Mouse (Mus musculus) thymus, postnatal 10 days (tissue): ENCODE measurements around the gene Rasd1.

Experiments
- DNase-seq, 2 experiments: peaks; one replicate each; pipeline ENCODE4 v3.0.0; 2021; ENCODE audit warnings: low spot score in 2 of 2

Rasd1 gene

GRCm38 (mm10) chr11:59964818-59965217 lies at the start of gene Rasd1:
Gene Rasd1 (minus strand): TSS chr11:59964944.
- DNase-seq: peak; percentile 29 to 48

DNA sequence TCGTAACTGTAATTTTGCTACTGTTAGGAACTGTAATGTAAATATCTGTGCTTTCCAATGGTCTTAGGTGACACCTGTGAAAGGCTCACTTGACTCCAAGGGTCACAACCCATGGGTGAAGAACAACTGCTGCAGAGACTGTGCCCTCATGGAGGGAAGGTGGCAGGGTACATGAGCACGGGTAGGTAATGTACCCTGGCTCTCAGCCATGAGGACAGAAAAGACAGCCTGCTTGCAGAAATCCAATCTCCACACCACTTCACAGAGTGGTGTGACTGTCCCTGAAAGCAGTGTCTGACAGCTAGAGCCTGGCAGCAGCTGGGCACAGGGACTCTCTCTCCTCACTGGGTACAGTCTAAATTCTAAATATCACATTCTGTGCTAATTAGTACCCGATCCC lies 46.8 kb upstream of the Rasd1 start:
- no peak for DNase-seq

DNA sequence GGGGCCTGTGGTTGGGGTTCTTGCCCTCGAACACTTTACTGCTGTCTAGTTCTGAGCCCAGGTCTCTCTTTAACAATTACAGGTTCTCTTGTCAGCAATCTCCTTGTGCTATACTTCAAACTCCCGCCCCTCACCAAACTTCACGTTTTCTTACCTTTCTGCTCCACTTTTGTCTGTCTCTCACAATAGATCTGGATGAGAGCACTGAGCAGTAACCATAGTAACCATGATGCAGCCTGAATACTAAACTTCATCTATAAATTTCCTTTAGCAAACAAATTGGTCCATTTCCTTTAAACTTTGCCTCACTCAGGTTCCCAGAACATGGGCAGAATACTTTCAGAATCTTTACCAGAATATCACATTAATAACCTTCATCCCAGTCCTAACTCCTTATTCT lies 44.7 kb upstream of the Rasd1 start:
- DNase-seq: no peak

GRCm38 (mm10) chr11:60005866-60006265 lies 41.1 kb upstream of the Rasd1 start:
- no peak for DNase-seq

- DNase-seq: no peak
Observed at GRCm38 (mm10) chr11:60004716-60005115, 40.0 kb upstream of the Rasd1 start.

GRCm38 (mm10) chr11:60003811-60004210 lies 39.1 kb upstream of the Rasd1 start:
- DNase-seq: no peak

- DNase-seq: no peak
Observed at GRCm38 (mm10) chr11:60001231-60001980, 36.7 kb upstream of the Rasd1 start.

DNA sequence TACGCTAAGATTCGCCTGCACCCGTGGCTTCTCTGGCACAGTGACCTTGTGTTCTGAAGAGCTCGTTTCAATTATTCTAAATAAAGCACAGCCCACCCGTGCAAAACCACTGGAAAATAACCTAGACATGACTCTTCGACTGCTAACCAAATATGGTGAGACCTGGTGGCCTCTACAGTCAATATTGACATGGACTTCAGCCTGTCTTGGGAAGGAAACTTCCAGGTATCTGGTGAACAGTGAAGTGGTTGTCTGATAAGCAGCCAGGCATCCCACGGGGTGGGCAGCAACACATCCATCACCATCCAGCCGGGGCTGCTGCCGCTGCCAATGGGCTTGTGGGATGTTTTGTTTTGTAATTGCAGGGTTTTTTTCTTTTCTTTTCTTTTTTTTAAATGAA lies 29.6 kb upstream of the Rasd1 start:
- no peak for DNase-seq

- no peak for DNase-seq
Observed at GRCm38 (mm10) chr11:59991365-59991764, 26.6 kb upstream of the Rasd1 start.

DNA sequence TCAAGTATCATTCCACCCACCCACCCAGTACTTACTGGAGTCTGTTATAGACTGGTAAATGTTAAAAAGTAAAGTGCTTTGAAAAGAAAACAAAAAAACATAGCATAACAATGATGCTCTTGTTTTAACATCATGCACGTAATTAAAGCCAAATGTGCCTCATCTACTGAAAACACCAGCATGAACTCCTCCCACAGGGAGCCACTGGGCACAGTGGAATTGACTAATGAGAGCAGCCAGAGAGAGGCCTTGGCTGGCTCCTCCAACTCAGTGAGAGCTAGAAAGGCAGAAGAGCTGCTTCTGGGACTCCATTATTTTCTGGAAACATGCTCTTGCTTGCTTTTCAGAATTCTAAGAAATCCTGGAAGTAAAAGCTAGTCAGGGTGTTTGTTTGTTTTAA lies 24.7 kb upstream of the Rasd1 start:
- DNase-seq: no peak

DNA sequence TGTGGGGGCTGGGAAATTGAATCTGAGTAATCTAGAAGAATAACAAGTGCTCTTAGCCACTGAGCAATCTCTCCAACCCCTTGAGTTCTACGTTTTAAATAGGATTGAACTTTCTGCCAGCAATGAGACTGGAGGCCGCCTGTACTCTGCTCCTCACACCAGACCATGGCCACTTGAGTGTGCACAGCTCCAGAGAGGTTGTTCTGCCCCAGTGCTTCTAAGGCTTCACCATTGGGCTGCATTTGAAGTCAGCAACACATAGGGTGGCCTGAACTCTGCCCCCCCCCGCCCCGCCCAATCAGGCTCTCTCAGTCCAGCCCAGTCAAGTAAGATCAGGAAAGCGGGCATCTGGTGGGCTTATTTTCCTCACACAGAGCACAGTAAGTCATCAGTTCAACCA lies 13.1 kb upstream of the Rasd1 start:
- no peak for DNase-seq

GRCm38 (mm10) chr11:59975241-59975640 lies 10.5 kb upstream of the Rasd1 start:
- DNase-seq: no peak

- DNase-seq: no peak
Observed at GRCm38 (mm10) chr11:59973389-59973788, 8.6 kb upstream of the Rasd1 start.

- no peak for DNase-seq
Observed at GRCm38 (mm10) chr11:59971691-59972090, 6.9 kb upstream of the Rasd1 start.

GRCm38 (mm10) chr11:59970780-59971179 lies 6.0 kb upstream of the Rasd1 start:
- no peak for DNase-seq

DNA sequence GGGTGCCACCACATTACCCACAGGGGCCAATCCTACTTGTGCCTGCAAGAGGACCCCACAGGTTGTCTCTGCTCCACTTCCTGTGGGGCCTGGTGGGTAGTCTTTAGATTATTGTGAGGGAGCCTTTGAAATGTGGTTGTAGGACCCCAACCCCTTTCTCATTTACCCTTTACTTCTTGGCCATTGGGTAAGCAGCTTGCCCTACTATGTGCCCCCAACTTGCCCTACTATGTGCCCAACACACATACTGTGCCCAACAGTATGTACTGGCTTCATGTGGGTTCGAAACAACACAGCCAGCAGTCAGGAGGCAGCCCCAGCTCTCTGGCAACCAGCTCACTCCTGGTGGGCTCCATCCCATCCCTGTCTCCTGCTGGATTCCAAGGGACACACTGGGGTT lies 3.0 kb upstream of the Rasd1 start:
- no peak for DNase-seq

DNA sequence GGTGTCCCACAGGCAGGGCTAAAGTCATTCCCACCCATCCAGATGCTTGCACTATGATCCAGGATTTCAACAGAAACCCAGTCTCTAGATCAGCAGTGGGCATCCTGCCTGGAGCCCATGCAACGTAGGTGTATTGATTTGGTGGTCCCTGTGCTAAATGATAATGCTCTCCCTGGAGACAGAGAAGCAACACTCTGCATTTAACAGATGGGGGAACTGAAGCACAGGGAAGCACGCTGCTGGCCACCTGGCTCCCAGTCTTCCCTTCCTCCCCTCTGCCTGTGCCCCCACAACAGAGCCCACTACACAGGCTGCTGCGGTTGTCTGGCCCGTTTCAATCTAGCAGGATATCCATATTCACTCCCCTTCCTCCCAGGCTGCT lies 1.3 kb upstream of the Rasd1 start:
- DNase-seq: no peak

DNA sequence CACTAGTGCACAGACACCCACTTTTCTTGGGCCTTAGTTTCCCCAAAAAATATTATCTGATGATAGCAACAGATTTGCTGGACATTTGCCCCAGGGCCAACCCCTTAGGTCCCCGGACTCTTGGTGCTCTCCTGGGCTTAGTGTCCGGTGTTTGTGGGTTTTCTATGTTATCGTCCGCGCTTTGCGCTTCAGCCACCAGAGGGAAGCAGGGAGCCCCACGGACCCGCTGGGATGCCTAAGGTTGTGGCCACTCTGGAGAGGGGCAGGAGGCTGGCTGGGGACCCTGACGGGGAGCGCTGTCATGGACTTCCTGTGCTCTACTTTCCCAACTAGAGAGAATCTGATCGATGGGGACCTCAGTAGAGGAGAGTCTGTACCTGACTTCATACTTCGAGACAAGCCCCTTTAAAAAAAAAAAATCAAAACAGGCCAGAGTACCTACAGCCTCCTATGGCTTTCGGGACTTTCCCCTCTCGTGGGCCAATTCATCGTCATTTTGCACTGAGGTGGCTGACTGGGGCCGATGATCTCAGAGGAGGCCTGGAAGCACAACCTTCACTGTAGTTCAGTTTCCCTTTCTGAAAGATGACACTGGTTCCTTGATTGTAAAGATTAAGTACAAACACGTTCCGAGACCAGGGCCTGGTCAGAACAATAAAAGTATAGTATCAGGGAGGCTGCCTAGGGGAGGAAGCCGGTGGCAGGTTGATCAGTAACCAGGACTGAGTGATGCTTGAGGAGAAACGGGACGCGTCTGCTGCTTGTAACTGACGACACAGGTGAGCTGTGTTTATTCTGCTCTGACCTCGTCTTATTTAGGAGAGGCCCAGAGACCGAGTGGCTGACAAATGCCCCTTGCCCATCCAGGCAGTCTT lies 720 bp upstream of the Rasd1 start:
- peak; percentile 33 to 61 for DNase-seq

GRCm38 (mm10) chr11:59964163-59964758 lies 483 bp downstream of the Rasd1 start:
- DNase-seq: no peak

DNA sequence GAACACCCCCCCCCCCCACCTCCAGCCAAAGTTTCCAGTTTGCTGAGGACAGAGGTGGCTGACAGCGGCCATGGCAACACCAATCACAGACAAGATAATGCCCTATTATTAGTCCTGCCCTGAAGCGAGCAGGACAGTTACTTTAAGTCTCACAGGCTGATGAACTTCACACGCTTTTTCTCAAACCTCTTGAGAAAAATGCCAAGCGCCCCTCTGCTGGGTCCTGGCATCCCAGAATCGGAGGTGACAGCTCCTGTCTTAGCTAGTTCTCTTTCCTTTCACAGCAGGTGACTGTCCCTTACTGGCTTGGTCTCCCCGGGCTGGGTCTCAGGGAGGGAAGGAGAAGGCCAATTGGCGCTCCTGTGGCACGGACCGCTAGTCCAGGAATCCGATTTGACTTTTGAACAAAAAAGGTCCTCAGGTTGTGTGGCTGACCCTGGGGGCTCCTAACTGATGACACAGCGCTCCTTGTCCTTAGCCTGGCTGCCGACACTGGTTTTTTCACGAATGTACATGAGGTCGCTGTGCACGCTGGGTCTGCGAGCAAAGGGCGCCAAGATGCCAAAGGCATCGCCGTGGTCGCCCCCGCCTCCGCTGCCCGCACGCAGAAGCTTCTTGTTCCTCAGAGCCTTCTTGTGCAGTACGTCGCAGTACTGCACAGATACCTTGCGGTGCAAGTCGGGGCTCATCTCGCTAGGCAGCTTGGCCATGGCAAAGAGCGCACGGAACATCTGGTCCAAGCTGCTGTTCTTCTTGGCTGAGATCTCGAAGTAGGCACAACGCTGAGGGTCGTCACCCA lies 1.2 kb downstream of the Rasd1 start:
- DNase-seq: no peak

- DNase-seq: no peak
Observed at GRCm38 (mm10) chr11:59962590-59962989, 2.2 kb downstream of the Rasd1 start.

DNA sequence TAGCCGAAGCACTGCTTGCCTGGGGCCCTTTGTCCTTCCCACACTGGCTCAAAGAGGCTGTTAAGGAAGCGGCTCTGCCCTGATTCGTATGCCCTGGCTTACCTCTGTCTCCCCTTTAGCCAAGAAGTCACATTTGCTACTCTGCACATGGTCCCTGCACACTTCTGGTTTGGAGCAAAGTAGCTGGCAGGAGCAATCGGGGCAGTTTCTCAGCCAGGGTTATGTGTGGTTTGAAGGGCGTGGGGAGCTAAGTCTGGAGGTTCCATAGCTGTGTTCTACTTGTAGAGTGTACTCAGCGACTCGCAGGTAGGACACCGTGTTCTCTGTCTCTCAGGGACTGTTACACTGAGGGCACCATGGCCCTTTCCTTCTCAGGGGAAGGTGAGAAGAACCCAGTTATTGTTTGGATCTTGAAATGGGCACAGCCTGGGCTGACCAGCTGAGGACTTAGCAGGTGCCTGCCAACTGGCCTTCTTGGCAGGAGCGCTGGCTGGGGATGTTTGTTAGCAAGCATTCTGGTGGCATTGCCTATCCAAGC lies 3.3 kb downstream of the Rasd1 start:
- DNase-seq: no peak
